Mouse (Mus musculus) G1E (cell line): ENCODE results near the gene Zg16. TPM values are rescaled to one million over a fixed set of nuclear protein-coding genes. Genes with fewer than 3 reads are reported as not detected.
"Not testable (repeated sequence)": the region's sequence is repeated elsewhere in the genome, so short reads cannot be mapped to it uniquely, and the experiment has no call there.

Experiments used
- ATAC-seq: 2 replicates; pipeline ENCODE4 v1.8.0; 2016; ENCODE audit warnings: mild to moderate bottlenecking; ENCODE audit not compliant: insufficient number of reproducible peaks, poor library complexity, low FRiP score, severe bottlenecking; ENCODE audit errors: extremely low read depth
- DNase-seq: peaks from one replicate; pipeline ENCODE4 v3.0.0; 2012; ENCODE audit warnings: low spot score
- H3K27me3 ChIP-seq: 2 replicates; pipeline ENCODE4 v1.6.1; 2012; ENCODE audit warnings: mild to moderate bottlenecking, low read length, inconsistent platforms; ENCODE audit not compliant: insufficient read depth
- H3K36me3 ChIP-seq: replicated peaks from 2 replicates; pipeline ENCODE3; 2012; ENCODE audit warnings: mild to moderate bottlenecking, inconsistent platforms
- H3K4me1 ChIP-seq: 2 replicates; pipeline ENCODE4 v1.6.1; 2012; ENCODE audit warnings: low read depth, low read length, inconsistent platforms, mixed read lengths; ENCODE audit not compliant: insufficient read depth
- H3K4me3 ChIP-seq: 2 replicates; pipeline ENCODE4 v1.5.1; 2012; ENCODE audit warnings: low read depth, mild to moderate bottlenecking, inconsistent platforms, low read length, moderate library complexity, mixed read lengths
- H3K9me3 ChIP-seq: replicated peaks from 2 replicates; pipeline ENCODE4 v1.6.1; 2012; ENCODE audit warnings: inconsistent platforms
- CTCF ChIP-seq: IDR thresholded peaks from 2 replicates; pipeline ENCODE4 v1.5.1; 2012; ENCODE audit warnings: low read depth, low read length, inconsistent platforms, mixed read lengths
- GATA1 ChIP-seq: IDR thresholded peaks from 2 replicates; pipeline ENCODE4 v1.6.1; 2012; ENCODE audit warnings: borderline replicate concordance, low read length, inconsistent platforms, mixed read lengths
- GATA2 ChIP-seq: IDR thresholded peaks from 2 replicates; pipeline ENCODE4 v1.6.1; 2012; ENCODE audit warnings: low read depth, low read length, inconsistent platforms, borderline replicate concordance
- POLR2AphosphoS5 ChIP-seq: IDR thresholded peaks from 2 replicates; pipeline ENCODE4 v1.6.1; 2012; ENCODE audit warnings: low read depth, low read length, inconsistent platforms; ENCODE audit not compliant: insufficient replicate concordance
- TAL1 ChIP-seq: conservative IDR thresholded peaks from 2 replicates; pipeline ENCODE4 v1.6.1; 2012; ENCODE audit warnings: low read depth, low read length, inconsistent platforms, mixed read lengths
- polyA plus RNA-seq: library from polyadenylated mRNA; stranded (reverse); fragments of >175 nt; gene quantifications from 2 replicates; pipeline ENCODE4 v1.2.3, GENCODE M21; 2012
- total RNA-seq, 2 experiments: library from RNA; stranded (forward) in 1 of 2; stranded (reverse) in 1 of 2; fragments of 200-1000 nt in 1 of 2; fragments of >200 nt in 1 of 2; fragmentation: Nextera tagmentation in 1 of 2; gene quantifications; 2 replicates each; pipeline ENCODE4 v1.2.3; 2014 to 2017

The Zg16 gene
- total and polyA plus RNA-seq, 3 experiments, result 2.9 TPM; not detected in 2

DNA sequence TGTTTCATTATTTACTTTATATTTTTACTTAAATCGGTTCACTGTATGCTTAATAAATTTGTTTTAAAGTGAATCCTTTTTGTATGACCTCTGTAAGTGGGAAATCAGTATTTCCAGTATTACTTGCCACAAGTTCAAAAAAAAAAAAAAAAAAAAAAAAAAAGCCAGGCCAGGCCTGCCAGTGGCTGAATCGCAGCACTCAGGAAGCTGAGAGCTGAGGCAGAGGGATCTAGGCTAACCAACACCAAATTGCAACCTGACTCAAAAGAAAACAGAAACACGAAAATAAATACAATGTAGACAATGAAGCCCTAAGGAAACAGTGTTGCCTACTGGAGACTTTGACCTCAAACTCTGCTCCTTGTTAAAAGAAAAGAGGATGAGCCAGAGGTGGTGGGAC, 6.8 kb upstream of the Zg16 start:
- no peak for TF ChIP-seq CTCF
- TF ChIP-seq POLR2AphosphoS5, result no peak
- no peak for TF ChIP-seq GATA2
- TF ChIP-seq TAL1, result no peak
- TF ChIP-seq GATA1, result no peak
- Histone ChIP-seq H3K4me3 (no peak overlapping the region), H3K27me3 (no peaks in the 10 kb centered on the region), H3K36me3 (peaks cover 46% of the 10 kb centered on the region), H3K9me3 (peaks cover 4% of the 10 kb centered on the region), H3K4me1 (peaks cover 60% of the 10 kb centered on the region)
- DNase-seq (no peak), ATAC-seq (no peak)

DNA sequence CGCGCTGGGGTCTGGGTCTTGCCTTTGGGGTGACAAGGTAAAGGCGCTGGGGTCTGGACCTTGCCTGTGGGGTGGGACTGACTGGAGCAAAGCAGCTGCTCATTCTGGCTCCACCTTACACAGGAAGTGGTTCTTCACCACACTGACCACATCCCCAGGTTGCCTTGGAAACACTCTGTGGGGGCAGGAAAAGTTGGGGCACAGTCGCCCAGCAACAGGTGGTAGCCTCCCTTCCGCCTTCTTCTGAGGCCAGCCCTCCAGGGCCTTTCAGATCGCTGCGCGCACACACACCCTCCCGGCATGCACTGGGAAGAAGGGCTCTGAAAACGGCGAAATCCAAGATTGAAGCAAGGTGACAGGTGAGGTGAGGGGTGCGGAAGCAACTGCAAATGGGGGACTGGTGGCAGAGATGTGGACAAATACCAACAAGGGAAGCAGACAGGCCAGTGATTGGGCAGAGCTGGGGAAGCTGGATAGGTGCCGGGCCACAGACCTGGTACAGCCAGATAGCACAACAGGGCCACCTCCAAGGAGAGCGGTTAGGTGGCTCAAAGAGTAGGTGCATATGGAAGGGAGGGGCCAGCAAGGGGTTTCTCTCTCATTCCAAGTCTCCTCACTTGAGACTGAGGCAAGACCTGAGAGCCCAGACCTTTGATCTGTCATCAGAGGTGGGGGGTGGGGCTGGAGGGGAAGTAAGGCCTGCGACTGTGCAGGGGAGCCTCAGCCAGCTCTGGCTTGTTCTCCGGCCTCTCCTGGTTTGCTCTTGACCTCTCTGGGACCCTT, 4.2 kb upstream of the Zg16 start, which contains the start of gene AI467606:
TSS of gene AI467606 (plus strand) at position 246 of the 783 bp plus-strand sequence.
- peak; percentile 82 for DNase-seq
- Histone ChIP-seq H3K36me3 (peaks cover 40% of the 10 kb centered on the region), H3K27me3 (no peaks in the 10 kb centered on the region), H3K9me3 (no peaks in the 10 kb centered on the region), H3K4me1 (peaks cover 71% of the 10 kb centered on the region), H3K4me3 (peak within 1 kb of the TSS; percentile 81)
- ATAC-seq, result peak; percentile 96
- TF ChIP-seq TAL1 (no peak), POLR2AphosphoS5 (no peak), GATA1 (no peak), CTCF (no peak), GATA2 (no peak)

DNA sequence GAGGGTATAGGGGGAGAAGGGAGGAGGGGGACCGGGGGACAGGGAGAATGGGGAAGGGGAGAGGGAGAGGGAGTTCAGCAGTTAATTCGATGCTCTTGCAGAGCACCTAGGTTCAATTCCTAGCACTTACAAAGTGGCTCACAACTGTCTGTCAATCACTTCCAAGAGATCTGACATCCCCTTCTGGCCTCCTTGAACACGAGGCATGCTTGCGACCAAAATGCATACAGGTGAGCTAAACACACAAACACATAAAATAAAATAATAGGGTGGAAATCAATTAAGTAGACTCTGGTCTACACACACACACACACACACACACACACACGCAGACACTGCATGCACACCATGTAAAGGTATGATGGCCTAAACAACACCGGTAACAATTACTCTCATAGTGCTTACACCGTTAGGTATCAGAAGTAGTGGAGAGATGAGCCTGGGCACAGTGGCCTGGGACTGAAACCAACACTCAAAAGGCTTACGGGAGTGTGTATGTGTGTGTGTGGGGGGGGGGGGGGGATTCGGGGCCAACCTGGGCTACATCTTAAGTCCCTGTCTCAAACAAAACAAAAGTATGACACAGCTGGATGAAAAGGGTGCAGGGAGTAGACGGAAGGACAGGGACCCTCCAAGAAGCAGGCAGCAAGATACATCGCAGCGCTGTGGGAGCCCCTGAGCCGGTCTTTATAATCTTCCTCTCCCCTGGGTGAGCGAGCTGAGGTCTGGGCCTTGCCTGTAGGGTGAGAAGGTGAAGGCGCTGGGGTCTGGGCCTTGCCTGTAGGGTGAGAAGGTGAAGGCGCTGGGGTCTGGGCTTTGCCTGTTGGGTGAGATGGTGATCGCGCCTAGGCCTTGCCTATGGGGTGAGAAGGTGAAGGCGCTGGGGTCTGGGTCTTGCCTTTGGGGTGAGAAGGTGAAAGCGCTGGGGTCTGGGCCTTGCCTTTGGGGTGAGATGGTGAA, 3.3 kb upstream of the Zg16 start:
- Histone ChIP-seq H3K9me3 (no peaks in the 10 kb centered on the region), H3K4me1 (peaks cover 70% of the 10 kb centered on the region), H3K27me3 (no peaks in the 10 kb centered on the region), H3K36me3 (peaks cover 34% of the 10 kb centered on the region), H3K4me3 (peak overlapping the region; percentile 81)
- TF ChIP-seq POLR2AphosphoS5, result no peak
- no peak for TF ChIP-seq CTCF
- no peak for TF ChIP-seq GATA1
- ATAC-seq (no peak), DNase-seq (no peak)

GRCm38 (mm10) chr7:127088901-127089845, 2.0 kb upstream of the Zg16 start:
- Histone ChIP-seq H3K4me3 (peak overlapping the region; percentile 65; the same call in 1 of the 2 replicates), H3K4me1 (peaks cover 72% of the 10 kb centered on the region), H3K36me3 (peaks cover 22% of the 10 kb centered on the region), H3K9me3 (no peaks in the 10 kb centered on the region), H3K27me3 (no peaks in the 10 kb centered on the region)
- TF ChIP-seq GATA2 (no peak), TAL1 (no peak), POLR2AphosphoS5 (no peak), CTCF (no peak), GATA1 (no peak)
- ATAC-seq, result no peak
- DNase-seq, result no peak

GRCm38 (mm10) chr7:127088083-127088482, 955 bp upstream of the Zg16 start:
- ATAC-seq (no peak), DNase-seq (no peak)
- H3K36me3 ChIP-seq, result peaks cover 12% of the 10 kb centered on the region
- H3K27me3 ChIP-seq, result no peaks in the 10 kb centered on the region
- peaks cover 67% of the 10 kb centered on the region for H3K4me1 ChIP-seq
- no peak for TF ChIP-seq CTCF
- TF ChIP-seq GATA2, result no peak
- TF ChIP-seq POLR2AphosphoS5, result no peak
- TF ChIP-seq TAL1, result no peak
- no peak for TF ChIP-seq GATA1
- no peak overlapping the region for H3K4me3 ChIP-seq
- H3K9me3 ChIP-seq, result no peaks in the 10 kb centered on the region

- H3K27me3 ChIP-seq, H3K4me3 ChIP-seq, H3K9me3 ChIP-seq, DNase-seq, ATAC-seq, H3K36me3 ChIP-seq: not testable (repeated sequence)
- peaks cover 51% of the 10 kb centered on the region for H3K4me1 ChIP-seq
Observed at GRCm38 (mm10) chr7:127085751-127086150, 1.4 kb downstream of the Zg16 start.
